Mouse (Mus musculus): Measurements from ENCODE around the gene Klra2.

DNA sequence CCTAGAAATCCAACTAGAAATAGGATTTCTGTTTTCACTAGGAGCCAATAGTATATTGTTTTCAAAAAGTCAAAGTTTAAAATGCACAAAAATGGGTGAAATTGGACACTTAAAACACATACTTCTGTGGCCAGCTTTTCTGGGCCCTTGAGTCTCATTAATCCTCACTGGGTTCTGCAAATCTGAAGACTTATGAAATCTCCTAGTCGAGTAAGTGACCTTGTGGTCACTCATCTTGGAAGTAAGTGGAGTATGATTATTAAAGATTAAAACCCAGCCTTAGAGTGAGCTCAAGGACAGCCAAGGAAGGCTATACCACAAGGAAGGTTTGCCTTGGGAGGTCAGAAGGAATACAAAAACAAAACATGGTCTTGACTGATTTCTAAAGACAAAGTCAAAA lies 23.1 kb upstream of the Klra2 start:
- TF ChIP-seq USF2 (IDR thresholded peaks at IDR 0.05; ENCODE audit: borderline replicate concordance in 1 of 2, insufficient read depth in 1 of 2, low read depth in 1 of 2, low read length in 2 of 2) (no peak), RAD21 (IDR thresholded peaks at IDR 0.05; ENCODE audit: low read depth, low read length) (no peak), EP300 (IDR thresholded peaks at IDR 0.05; ENCODE audit: low read depth in 1 of 2, low read length in 2 of 2) (no peak)

Measured in MEL (cell line).